7 mouse cellular contexts compared by ENCODE assay signal in genomic region chr2:66124591-66125271, GRCm38 (mm10). TPM values are rescaled to one million over a fixed set of nuclear protein-coding genes. Genes with fewer than 3 reads are reported as not detected.
DNase-seq lines count a peak whose midpoint lies in the region; ATAC-seq and TF ChIP-seq lines count a peak whose summit lies in the region.

Gene Galnt3 (minus strand): TSS chr2:66124994.

- H3K9me3 ChIP-seq in midbrain, embryonic 14.5 days (ENCODE audit: control insufficient read depth, low read length), result no peaks in the 10 kb centered on the region

- peaks cover 23% of the 10 kb centered on the region for H3K27me3 ChIP-seq in Patski
- peaks cover 22% of the 10 kb centered on the region; the same call in 1 of the 2 replicates for H3K27me3 ChIP-seq in midbrain, embryonic 14.5 days (ENCODE audit: control insufficient read depth, insufficient read depth, low read length)

- peak within 1 kb of the TSS; percentile 60 for H3K9ac ChIP-seq in midbrain, embryonic 14.5 days (replicated peaks; ENCODE audit: low read length)

- peak within 1 kb of the TSS; percentile 100 for H3K4me2 ChIP-seq in midbrain, embryonic 14.5 days (ENCODE audit: low read length)

- in situ Hi-C loops in Patski (cut with MboI; ENCODE audit: low pct_unique_long_range_greater_than_20kb), result no loop called here

- no peak for TF ChIP-seq POLR2A in bone marrow macrophage, adult 2 months (IDR thresholded peaks at IDR 0.05; ENCODE audit: borderline replicate concordance, low read depth, low read length)

- peak within 1 kb of the TSS; percentile 26; the same call in 1 of the 2 replicates for H3K27ac ChIP-seq in bone marrow macrophage, adult 2 months (ENCODE audit: insufficient read depth, low read depth, low read length)
- H3K27ac ChIP-seq in midbrain, embryonic 14.5 days (replicated peaks; ENCODE audit: low read depth, low read length), result no peak within 1 kb of the TSS

- POLR2A ChIA-PET in Patski (lab: Charles Lee), result no interaction called here

- no peaks in the 10 kb centered on the region for H3K36me3 ChIP-seq in midbrain, embryonic 14.5 days (ENCODE audit: control insufficient read depth, insufficient read depth, low read length)

- DNase-seq in Patski (ENCODE audit: low read depth, low spot score), result no peak
- DNase-seq in kidney, adult 18-20 months, result peak; percentile 81
- DNase-seq in liver, result peak; percentile 16
- DNase-seq in midbrain, embryonic 14.5 days, result peak; percentile 64
- DNase-seq in spleen, postnatal 36 days (ENCODE audit: low spot score in 2 of 2), result peak; percentile 3 to 15

- CTCF ChIA-PET in Patski (lab: Charles Lee), result no interaction called here

- no peak for TF ChIP-seq CTCF in Patski (IDR thresholded peaks at IDR 0.05)
- TF ChIP-seq CTCF in bone marrow macrophage, adult 2 months (IDR thresholded peaks at IDR 0.05; ENCODE audit: low read depth, low read length), result no peak

- WGBS in midbrain, embryonic 14.5 days, result under 1% methylated on average over 64 of the region's 74 CpGs

- H3K4me1 ChIP-seq in bone marrow macrophage, adult 2 months (ENCODE audit: control insufficient read depth, insufficient read depth, low read length), result peaks cover 2% of the 10 kb centered on the region; the same call in 1 of the 2 replicates
- 0 out of 2 replicates have a peak, but pooled peaks cover 9% of the 10 kb centered on the region for H3K4me1 ChIP-seq in midbrain, embryonic 14.5 days (ENCODE audit: control insufficient read depth, insufficient read depth, low read length)

- H3K4me3 ChIP-seq in bone marrow macrophage, adult 2 months (ENCODE audit: insufficient read depth, low read length), result peak within 1 kb of the TSS; percentile 82
- peak within 1 kb of the TSS; percentile 62 for H3K4me3 ChIP-seq in midbrain, embryonic 14.5 days (replicated peaks; ENCODE audit: low read depth, low read length)

- ATAC-seq in Patski, result peak; percentile 52
- ATAC-seq in frontal cortex, adult (ENCODE audit: low TSS enrichment), result peak; percentile 89
- ATAC-seq in midbrain, embryonic 14.5 days (ENCODE audit: low FRiP score, low TSS enrichment), result peak; percentile 77

RNA-seq across cellular contexts. Expression of gene Galnt3, which starts in this region (rescaled TPM):
- polyA plus RNA-seq in Patski (2021), result 0.98 TPM
- polyA plus RNA-seq in bone marrow macrophage, adult 2 months (2012; ENCODE audit: insufficient read depth, insufficient read length, missing spikeins), result 0.31 and 0.87 TPM in 2 replicates
- polyA plus RNA-seq in midbrain, embryonic 14.5 days (2014; fragmentation: Nextera tagmentation; extraction: Ambion mirVana), result 0.80 and 1.5 TPM in 2 replicates

Comparison
In these comparisons a context has a peak if more than half of its experiments do, and no peak if none do; other contexts are left out.
1. Peak in ATAC-seq in Patski; RNA of the gene not detected or under 1 TPM.